Mouse (Mus musculus): Measurements from ENCODE around the gene Rab11fip2.

Rab11fip2 gene

GRCm38 (mm10) chr19:59860799-59861198 is 82.7 kb downstream of the Rab11fip2 start:
- no peak for DNase-seq (ENCODE audit: low read depth, low spot score)

- DNase-seq (ENCODE audit: low read depth, low spot score) = no peak
Observed at GRCm38 (mm10) chr19:59853061-59853460, 90.4 kb downstream of the Rab11fip2 start.
